Mouse (Mus musculus) small intestine, adult 2 months (tissue): ENCODE measurements around the gene Mcemp1.

Experiments
- CTCF ChIP-seq: fragments of 200-500 bp; IDR thresholded peaks from 2 replicates; pipeline ENCODE4 v1.5.1; 2012; ENCODE audit warnings: low read depth, mild to moderate bottlenecking, control low read depth, inconsistent platforms, low read length, moderate library complexity, mixed read lengths; ENCODE audit not compliant: insufficient replicate concordance, insufficient read length; ENCODE audit errors: extremely low read depth
- POLR2A ChIP-seq: fragments of 200-500 bp; IDR thresholded peaks from 2 replicates; pipeline ENCODE4 v1.6.1; 2012; ENCODE audit warnings: low read depth, mild to moderate bottlenecking, control low read depth, inconsistent platforms, low read length, moderate library complexity

GRCm38 (mm10) chr8:3707611-3708010 is 42.1 kb downstream of the Mcemp1 start:
- TF ChIP-seq CTCF (no peak), POLR2A (no peak)
